Mouse (Mus musculus) liver, postnatal 0 days (tissue): Measurements from ENCODE around the gene Noa1.

Experiments used
- CTCF ChIP-seq: sonication (generic); IDR thresholded peaks from 2 replicates; pipeline ENCODE4 v1.5.1; 2016; ENCODE audit warnings: antibody characterized with exemption, low read depth
- EP300 ChIP-seq: IDR thresholded peaks from 2 replicates; pipeline ENCODE4 v1.6.1; 2016; ENCODE audit warnings: antibody characterized with exemption, low read depth, mild to moderate bottlenecking

GRCm38 (mm10) chr5:77287901-77288300, 22.0 kb downstream of the Noa1 start:
- TF ChIP-seq CTCF = no peak
- no peak for TF ChIP-seq EP300
